Mouse (Mus musculus) bone marrow macrophage, adult 2 months (primary cell): Measurements from ENCODE around the gene Ficd.
A peak's percentile ranks its signal among the peaks of the same experiment; 100 is the strongest.

ENCODE experiments used
- CTCF ChIP-seq: IDR thresholded peaks from 2 replicates; pipeline ENCODE4 v1.5.1; 2012; ENCODE audit warnings: low read depth, mild to moderate bottlenecking, low read length, moderate library complexity
- POLR2A ChIP-seq: IDR thresholded peaks from 2 replicates; pipeline ENCODE4 v1.6.1; 2012; ENCODE audit warnings: mild to moderate bottlenecking, low read depth, low read length, borderline replicate concordance

GRCm38 (mm10) chr5:113747629-113748028 is 12.0 kb downstream of the Ficd start:
- TF ChIP-seq CTCF (peak; percentile 36), POLR2A (no peak)
